Mouse (Mus musculus) liver, embryonic 16.5 days (tissue): ENCODE results near the gene Abl1. TPM values are rescaled to one million over a fixed set of nuclear protein-coding genes. Genes with fewer than 3 reads are reported as not detected.

Source experiments
- ATAC-seq: fragments of 200-750 bp; cut with Nextera tagmentation; 2 replicates; pipeline ENCODE4 v1.8.0; 2017; ENCODE audit warnings: low read depth, mild to moderate bottlenecking, moderate number of reproducible peaks, moderate library complexity
- H3K27ac ChIP-seq: fragments of 300-500 bp; sonication (generic); 2 replicates; pipeline ENCODE4 v1.5.1; 2014; ENCODE audit warnings: mild to moderate bottlenecking, low read length
- H3K27me3 ChIP-seq: fragments of 300-500 bp; sonication (generic); 2 replicates; pipeline ENCODE4 v1.6.1; 2014; ENCODE audit warnings: low read depth, low read length, mixed read lengths; ENCODE audit not compliant: control insufficient read depth, insufficient read depth
- H3K36me3 ChIP-seq: fragments of 300-500 bp; sonication (generic); 2 replicates; pipeline ENCODE4 v1.6.1; 2014; ENCODE audit warnings: mild to moderate bottlenecking; ENCODE audit not compliant: control insufficient read depth, insufficient read depth
- H3K4me1 ChIP-seq: fragments of 300-500 bp; sonication (generic); 2 replicates; pipeline ENCODE4 v1.6.1; 2014; ENCODE audit warnings: low read depth, low read length, mixed read lengths; ENCODE audit not compliant: control insufficient read depth
- H3K4me2 ChIP-seq: fragments of 300-500 bp; sonication (generic); 2 replicates; pipeline ENCODE4 v1.6.1; 2014; ENCODE audit warnings: low read depth, low read length, mixed read lengths
- H3K4me3 ChIP-seq: fragments of 300-500 bp; sonication (generic); 2 replicates; pipeline ENCODE4 v1.5.1; 2014; ENCODE audit warnings: low read depth, mild to moderate bottlenecking, low read length
- H3K9ac ChIP-seq: fragments of 300-500 bp; sonication (generic); 2 replicates; pipeline ENCODE4 v1.6.1; 2014; ENCODE audit warnings: low read depth, low read length
- H3K9me3 ChIP-seq: fragments of 300-500 bp; sonication (generic); replicated peaks from 2 replicates; pipeline ENCODE4 v1.6.1; 2016; ENCODE audit warnings: low read length; ENCODE audit not compliant: control insufficient read depth
- WGBS: fragments of 180-500 bp; shearing (Covaris S2); extraction: QIAGEN DNeasy Blood & Tissue Kit; methylation state at CpG from one replicate; pipeline ENCODE4 v1.1.7; 2014; ENCODE audit not compliant: insufficient replicate concordance; 5-methylcytosine and 5-hydroxymethylcytosine counted together
- polyA plus RNA-seq: library from polyadenylated mRNA; unstranded; fragments of >200 nt; fragmentation: Nextera tagmentation; extraction: Ambion mirVana; gene quantifications from 2 replicates; pipeline ENCODE4 v1.2.1, GENCODE M21; 2015

The Abl1 gene
- 5.8 and 6.7 TPM in 2 replicates for polyA plus RNA-seq

- H3K27ac ChIP-seq, result peak within 1 kb of the TSS; percentile 95
- peak within 1 kb of the TSS; percentile 91 for H3K4me2 ChIP-seq
- peak within 1 kb of the TSS; percentile 95 for H3K4me3 ChIP-seq
- H3K36me3 ChIP-seq, result no peaks in the 10 kb centered on the region
- peak; percentile 100 for ATAC-seq
- H3K9me3 ChIP-seq, result no peaks in the 10 kb centered on the region
- under 1% methylated on average over 64 of the region's 64 CpGs for WGBS
- H3K4me1 ChIP-seq, result peaks cover 15% of the 10 kb centered on the region
- H3K9ac ChIP-seq, result peak within 1 kb of the TSS; percentile 96
- no peaks in the 10 kb centered on the region for H3K27me3 ChIP-seq
These were observed at the start of gene Abl1 for GRCm38 (mm10) chr2:31688074-31688925. Gene Abl1, plus strand, starts transcription at chr2:31688376.

GRCm38 (mm10) chr2:31638581-31639465, 49.4 kb upstream of the Abl1 start:
- H3K4me3 ChIP-seq, result no peak overlapping the region
- peaks cover 2% of the 10 kb centered on the region; the same call in 1 of the 2 replicates for H3K4me1 ChIP-seq
- H3K9ac ChIP-seq, result no peak overlapping the region
- 1% methylated on average over 32 of the region's 34 CpGs for WGBS
- H3K9me3 ChIP-seq, result no peaks in the 10 kb centered on the region
- no peak overlapping the region for H3K4me2 ChIP-seq
- H3K27ac ChIP-seq, result no peak overlapping the region
- no peaks in the 10 kb centered on the region for H3K36me3 ChIP-seq
- ATAC-seq, result no peak
- peaks cover 100% of the 10 kb centered on the region for H3K27me3 ChIP-seq

- Histone ChIP-seq H3K4me1 (peaks cover 2% of the 10 kb centered on the region; the same call in 1 of the 2 replicates), H3K9ac (no peak overlapping the region), H3K27me3 (peaks cover 98% of the 10 kb centered on the region), H3K27ac (no peak overlapping the region), H3K4me2 (no peak overlapping the region), H3K4me3 (no peak overlapping the region), H3K36me3 (no peaks in the 10 kb centered on the region), H3K9me3 (no peaks in the 10 kb centered on the region)
- no peak for ATAC-seq
- WGBS, result 2% methylated on average over 13 of the region's 13 CpGs
These were observed 48.8 kb upstream of the Abl1 start for GRCm38 (mm10) chr2:31639466-31639760.

- H3K27me3 ChIP-seq, result peaks cover 98% of the 10 kb centered on the region
- ATAC-seq, result no peak
- H3K9me3 ChIP-seq, result no peaks in the 10 kb centered on the region
- H3K4me1 ChIP-seq, result peaks cover 2% of the 10 kb centered on the region; the same call in 1 of the 2 replicates
- H3K9ac ChIP-seq, result no peak within 1 kb of the TSS
- no peak within 1 kb of the TSS for H3K4me3 ChIP-seq
- 3% methylated on average over 41 of the region's 41 CpGs for WGBS
- H3K36me3 ChIP-seq, result no peaks in the 10 kb centered on the region
- no peak within 1 kb of the TSS for H3K4me2 ChIP-seq
- H3K27ac ChIP-seq, result no peak within 1 kb of the TSS
These were observed 48.1 kb upstream of the Abl1 start, which contains the start of gene Prdm12 for GRCm38 (mm10) chr2:31639901-31640608. Gene Prdm12, plus strand, starts transcription at chr2:31640037.

DNA sequence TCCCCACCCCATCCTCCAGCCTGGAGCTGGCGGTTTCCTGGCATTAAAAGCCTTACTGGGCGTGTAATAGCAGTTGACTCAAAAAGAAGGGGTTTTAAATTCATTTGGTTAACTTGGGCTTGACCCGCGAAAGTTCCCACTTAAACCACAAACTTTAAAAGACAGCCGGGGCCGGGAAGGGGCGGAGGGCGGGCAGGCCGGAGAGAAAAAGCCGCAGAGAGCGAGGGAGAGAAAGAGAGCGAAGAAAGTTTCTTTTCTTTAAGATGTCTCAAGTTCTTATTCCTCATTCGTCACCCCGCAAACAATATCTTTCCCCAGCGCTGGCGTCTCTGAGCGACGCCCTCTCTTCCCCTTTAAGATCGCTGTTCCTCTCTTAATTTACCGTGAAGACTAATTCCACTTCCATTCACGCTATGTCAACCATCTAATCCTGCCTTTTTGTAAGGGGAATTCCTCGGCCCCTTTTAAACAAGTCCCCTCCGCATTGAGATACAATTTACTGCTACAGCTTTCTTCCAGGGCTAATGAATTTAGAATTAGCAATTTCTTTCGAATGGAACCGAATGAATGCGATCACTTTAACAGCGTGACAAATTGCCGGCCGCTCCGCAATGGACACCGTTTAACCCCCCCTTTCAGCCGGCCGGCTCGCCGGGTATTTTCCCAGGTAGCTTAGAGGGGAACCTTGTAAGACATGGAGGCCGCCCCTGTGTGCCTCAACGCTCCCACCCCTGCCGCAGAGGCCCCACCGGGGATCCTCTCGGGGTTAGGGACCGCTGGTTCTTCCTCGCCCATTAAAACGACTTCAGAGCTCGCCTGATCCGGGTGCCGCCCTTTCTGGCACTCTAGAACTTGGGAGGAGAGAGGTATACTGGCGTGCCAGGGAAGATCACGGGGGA, 47.3 kb upstream of the Abl1 start:
- Histone ChIP-seq H3K9ac (no peak overlapping the region), H3K4me3 (no peak overlapping the region)
- 1% methylated on average over 48 of the region's 48 CpGs for WGBS

GRCm38 (mm10) chr2:31641508-31641830, 46.7 kb upstream of the Abl1 start:
- ATAC-seq, result no peak
- Histone ChIP-seq H3K4me2 (no peak overlapping the region), H3K27ac (no peak overlapping the region), H3K36me3 (no peaks in the 10 kb centered on the region), H3K9me3 (no peaks in the 10 kb centered on the region), H3K4me1 (peaks cover 2% of the 10 kb centered on the region; the same call in 1 of the 2 replicates), H3K9ac (no peak overlapping the region), H3K27me3 (peaks cover 94% of the 10 kb centered on the region), H3K4me3 (no peak overlapping the region)
- WGBS, result 3% methylated on average over 11 of the region's 11 CpGs

More for the DNA sequence above, 47.3 kb upstream of the Abl1 start:
- Histone ChIP-seq H3K4me1 (peaks cover 2% of the 10 kb centered on the region; the same call in 1 of the 2 replicates), H3K36me3 (no peaks in the 10 kb centered on the region), H3K4me2 (no peak overlapping the region), H3K27ac (no peak overlapping the region), H3K9me3 (no peaks in the 10 kb centered on the region), H3K27me3 (peaks cover 94% of the 10 kb centered on the region)
- ATAC-seq, result no peak

DNA sequence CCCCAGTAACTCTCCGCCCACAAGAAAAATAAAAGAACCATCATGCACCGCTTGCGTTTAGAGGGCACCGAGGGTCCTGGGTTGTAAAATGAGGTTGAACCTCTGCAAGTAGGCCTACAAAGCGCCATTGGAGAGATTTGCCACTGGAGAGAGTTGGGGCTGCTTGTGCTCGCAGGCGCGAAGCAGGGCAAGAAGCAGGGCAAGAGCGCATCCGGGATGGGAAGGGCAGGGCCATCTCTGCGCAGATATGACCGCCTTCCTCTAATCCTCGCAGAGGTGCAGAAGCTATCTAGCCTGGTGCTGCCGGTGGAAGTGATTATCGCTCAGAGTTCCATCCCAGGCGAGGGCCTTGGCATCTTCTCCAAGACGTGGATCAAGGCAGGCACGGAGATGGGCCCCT, 46.2 kb upstream of the Abl1 start:
- no peak for ATAC-seq
- WGBS, result 3% methylated on average over 18 of the region's 18 CpGs
- Histone ChIP-seq H3K9me3 (no peaks in the 10 kb centered on the region), H3K4me3 (no peak overlapping the region), H3K27me3 (peaks cover 93% of the 10 kb centered on the region), H3K27ac (no peak overlapping the region), H3K36me3 (no peaks in the 10 kb centered on the region), H3K9ac (no peak overlapping the region), H3K4me1 (no peaks in the 10 kb centered on the region), H3K4me2 (no peak overlapping the region)
